Mouse (Mus musculus): Measurements from ENCODE around the gene Gm13276. TPM values are rescaled to one million over a fixed set of nuclear protein-coding genes. Genes with fewer than 3 reads are reported as not detected.
"Not testable (repeated sequence)": the region's sequence is repeated elsewhere in the genome, so short reads cannot be mapped to it uniquely, and the experiment has no call there.

The Gm13276 gene
- total RNA-seq, 2 experiments from 2014 or later: not detected

DNA sequence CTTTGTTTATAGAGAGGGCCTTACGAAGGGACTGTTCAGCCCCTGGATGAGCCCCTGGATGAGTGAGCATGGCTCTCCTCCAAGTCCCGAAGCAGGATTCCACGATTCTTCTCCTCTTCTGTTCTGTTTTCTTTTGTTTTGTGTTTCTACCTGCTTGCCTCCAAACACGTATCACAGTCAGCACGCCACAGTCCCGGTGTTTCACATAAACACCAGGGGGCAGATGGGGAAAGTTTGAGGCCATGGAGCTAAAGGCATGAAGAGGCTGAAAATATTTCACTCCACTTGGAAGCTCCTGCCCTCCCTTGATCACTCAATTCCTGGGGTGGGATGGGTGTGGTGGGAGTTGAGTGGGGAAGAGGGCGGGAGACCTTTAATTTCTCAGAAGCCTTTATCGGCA is 23.7 kb upstream of the Gm13276 start:
- peak; percentile 60 to 73 for DNase-seq (ENCODE audit: low spot score in 2 of 2)
- H3K27ac ChIP-seq, H3K4me3 ChIP-seq: not testable (repeated sequence)
- TF ChIP-seq CTCF (conservative IDR thresholded peaks at IDR 0.05): peak; percentile 43

DNA sequence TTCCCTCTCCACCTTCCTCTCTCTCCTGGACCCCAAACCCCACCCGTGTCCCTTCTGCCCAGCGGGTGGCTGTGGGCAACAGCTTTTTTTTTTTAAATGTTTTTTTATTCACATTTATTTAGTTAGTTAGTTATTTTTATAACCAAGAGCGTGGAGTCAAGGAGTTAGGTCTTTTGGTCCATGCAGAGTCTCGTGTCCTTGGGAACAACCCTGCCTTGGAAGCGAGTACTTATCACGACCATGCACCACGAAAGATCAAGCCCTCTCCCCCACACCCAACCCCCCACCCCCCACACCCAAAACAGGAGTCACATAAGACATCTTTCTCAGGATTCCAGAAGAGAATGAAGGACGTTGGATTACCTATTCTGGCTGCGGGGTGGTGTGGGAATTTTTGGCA is 23.2 kb upstream of the Gm13276 start:
- H3K27ac ChIP-seq; H3K4me3 ChIP-seq; DNase-seq (ENCODE audit: low spot score in 2 of 2): not testable (repeated sequence)

DNA sequence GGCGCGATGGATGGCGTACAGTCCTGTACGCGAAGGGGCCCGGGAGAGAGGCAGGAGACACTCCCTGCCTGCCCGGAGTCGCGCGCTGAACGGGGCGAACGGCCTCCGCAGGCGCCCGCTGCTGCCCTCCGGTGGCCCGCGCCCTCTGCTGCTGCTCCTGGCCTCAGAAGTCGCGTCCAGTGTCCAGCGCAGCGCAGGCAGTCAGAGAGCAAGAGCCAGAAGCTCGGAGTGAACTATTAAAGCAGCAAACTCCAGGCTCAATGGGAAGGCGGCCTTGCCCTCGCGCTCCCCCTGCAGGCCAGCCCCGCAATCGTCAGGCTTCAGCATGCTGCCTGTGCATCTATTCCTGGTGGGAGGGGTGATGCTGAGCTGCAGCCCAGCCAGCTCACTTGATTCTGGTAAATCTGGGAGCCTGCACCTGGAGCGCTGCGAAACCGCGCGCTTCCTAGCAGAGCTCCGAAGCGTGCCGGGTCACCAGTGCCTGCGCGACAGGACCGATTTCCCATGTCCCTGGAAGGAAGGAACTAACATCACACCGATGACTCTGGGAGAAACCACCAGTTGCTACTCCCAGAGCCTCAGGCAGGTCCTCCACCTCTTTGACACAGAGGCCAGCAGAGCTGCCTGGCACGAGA is 22.0 kb upstream of the Gm13276 start:
- peak overlapping the region; percentile 29; the same call in 1 of the 2 replicates for H3K4me3 ChIP-seq
- DNase-seq (ENCODE audit: low spot score in 2 of 2): peak; percentile 16 to 25
- peak; percentile 71 for TF ChIP-seq CTCF (conservative IDR thresholded peaks at IDR 0.05)
- not testable (repeated sequence) for H3K27ac ChIP-seq

DNA sequence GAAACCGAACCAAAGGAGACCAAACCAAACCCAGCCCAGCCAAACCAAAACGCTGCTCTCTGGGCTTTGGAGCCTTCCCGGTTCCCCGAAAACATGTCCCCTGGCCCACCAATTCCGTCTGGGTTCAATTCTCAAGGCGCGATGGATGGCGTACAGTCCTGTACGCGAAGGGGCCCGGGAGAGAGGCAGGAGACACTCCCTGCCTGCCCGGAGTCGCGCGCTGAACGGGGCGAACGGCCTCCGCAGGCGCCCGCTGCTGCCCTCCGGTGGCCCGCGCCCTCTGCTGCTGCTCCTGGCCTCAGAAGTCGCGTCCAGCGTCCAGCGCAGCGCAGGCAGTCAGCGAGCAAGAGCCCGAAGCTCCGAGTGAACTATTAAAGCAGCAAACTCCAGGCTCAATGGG is 12.0 kb upstream of the Gm13276 start, which contains the start of gene Gm13290:
TSS of gene Gm13290 (plus strand) at position 301 of the 400 bp plus-strand sequence.
- not testable (repeated sequence) for H3K27ac ChIP-seq; H3K4me3 ChIP-seq; DNase-seq (ENCODE audit: low spot score in 2 of 2)

DNA sequence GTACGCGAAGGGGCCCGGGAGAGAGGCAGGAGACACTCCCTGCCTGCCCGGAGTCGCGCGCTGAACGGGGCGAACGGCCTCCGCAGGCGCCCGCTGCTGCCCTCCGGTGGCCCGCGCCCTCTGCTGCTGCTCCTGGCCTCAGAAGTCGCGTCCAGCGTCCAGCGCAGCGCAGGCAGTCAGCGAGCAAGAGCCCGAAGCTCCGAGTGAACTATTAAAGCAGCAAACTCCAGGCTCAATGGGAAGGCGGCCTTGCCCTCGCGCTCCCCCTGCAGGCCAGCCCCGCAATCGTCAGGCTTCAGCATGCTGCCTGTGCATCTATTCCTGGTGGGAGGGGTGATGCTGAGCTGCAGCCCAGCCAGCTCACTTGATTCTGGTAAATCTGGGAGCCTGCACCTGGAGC is 8.9 kb upstream of the Gm13276 start, which contains the start of gene Gm13289:
TSS of gene Gm13289 (plus strand) at position 301 of the 400 bp plus-strand sequence.
- H3K27ac ChIP-seq; H3K4me3 ChIP-seq; DNase-seq (ENCODE audit: low spot score in 2 of 2): not testable (repeated sequence)

DNA sequence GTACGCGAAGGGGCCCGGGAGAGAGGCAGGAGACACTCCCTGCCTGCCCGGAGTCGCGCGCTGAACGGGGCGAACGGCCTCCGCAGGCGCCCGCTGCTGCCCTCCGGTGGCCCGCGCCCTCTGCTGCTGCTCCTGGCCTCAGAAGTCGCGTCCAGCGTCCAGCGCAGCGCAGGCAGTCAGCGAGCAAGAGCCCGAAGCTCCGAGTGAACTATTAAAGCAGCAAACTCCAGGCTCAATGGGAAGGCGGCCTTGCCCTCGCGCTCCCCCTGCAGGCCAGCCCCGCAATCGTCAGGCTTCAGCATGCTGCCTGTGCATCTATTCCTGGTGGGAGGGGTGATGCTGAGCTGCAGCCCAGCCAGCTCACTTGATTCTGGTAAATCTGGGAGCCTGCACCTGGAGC is 6.0 kb upstream of the Gm13276 start, which contains the start of gene Gm13272:
TSS of gene Gm13272 (plus strand) at position 301 of the 400 bp plus-strand sequence.
- not testable (repeated sequence) for H3K4me3 ChIP-seq; H3K27ac ChIP-seq; DNase-seq (ENCODE audit: low spot score in 2 of 2)

DNA sequence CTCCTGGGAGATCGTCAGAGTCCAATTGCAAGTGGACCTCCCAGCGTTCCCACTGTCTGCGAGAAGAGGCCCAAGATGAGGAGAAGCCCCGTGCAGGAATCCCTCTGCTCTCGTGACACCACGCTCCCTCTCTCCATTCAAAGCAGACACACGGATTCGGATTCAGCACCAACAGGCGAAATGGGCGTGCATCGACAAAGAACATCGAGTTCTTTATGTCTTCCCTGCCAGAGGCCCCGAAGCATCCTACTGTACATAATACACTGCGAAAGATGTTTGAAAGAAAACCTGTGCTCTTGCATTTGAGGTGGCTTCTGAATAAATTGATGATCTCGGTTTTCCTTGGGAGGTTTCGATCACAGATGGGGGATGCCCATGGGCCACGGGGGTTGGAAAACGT is 5.2 kb upstream of the Gm13276 start:
- not testable (repeated sequence) for H3K27ac ChIP-seq; H3K4me3 ChIP-seq; DNase-seq (ENCODE audit: low spot score in 2 of 2)

DNA sequence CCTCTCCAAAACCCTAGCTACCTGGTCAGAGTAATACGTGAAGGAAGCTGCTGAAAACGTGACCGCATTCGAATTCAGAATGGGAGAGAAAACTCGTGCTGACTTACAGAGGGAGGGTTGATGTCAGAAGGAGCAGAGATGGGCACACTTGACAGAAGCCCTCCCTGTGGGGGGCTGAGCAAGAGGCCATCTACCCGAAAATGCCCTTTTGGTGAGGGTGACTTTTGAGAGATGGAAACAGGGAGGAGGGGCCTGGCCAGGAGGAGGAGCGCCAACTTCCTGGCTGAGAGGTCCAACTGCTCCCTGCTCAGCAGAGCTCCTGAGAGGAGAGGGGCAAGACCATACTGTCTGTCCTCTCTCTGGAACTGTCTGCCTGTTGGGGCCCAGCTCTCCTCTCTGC is 3.7 kb upstream of the Gm13276 start, which contains the start of gene Ifnz:
TSS of gene Ifnz (plus strand) at position 301 of the 400 bp plus-strand sequence.
- not testable (repeated sequence) for H3K4me3 ChIP-seq; DNase-seq (ENCODE audit: low spot score in 2 of 2); H3K27ac ChIP-seq

DNA sequence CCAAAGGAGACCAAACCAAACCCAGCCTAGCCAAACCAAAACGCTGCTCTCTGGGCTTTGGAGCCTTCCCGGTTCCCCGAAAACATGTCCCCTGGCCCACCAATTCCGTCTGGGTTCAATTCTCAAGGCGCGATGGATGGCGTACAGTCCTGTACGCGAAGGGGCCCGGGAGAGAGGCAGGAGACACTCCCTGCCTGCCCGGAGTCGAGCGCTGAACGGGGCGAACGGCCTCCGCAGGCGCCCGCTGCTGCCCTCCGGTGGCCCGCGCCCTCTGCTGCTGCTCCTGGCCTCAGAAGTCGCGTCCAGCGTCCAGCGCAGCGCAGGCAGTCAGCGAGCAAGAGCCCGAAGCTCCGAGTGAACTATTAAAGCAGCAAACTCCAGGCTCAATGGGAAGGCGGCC is 3.2 kb upstream of the Gm13276 start:
- not testable (repeated sequence) for H3K4me3 ChIP-seq; H3K27ac ChIP-seq; DNase-seq (ENCODE audit: low spot score in 2 of 2)
- TF ChIP-seq CTCF (conservative IDR thresholded peaks at IDR 0.05): peak; percentile 23

DNA sequence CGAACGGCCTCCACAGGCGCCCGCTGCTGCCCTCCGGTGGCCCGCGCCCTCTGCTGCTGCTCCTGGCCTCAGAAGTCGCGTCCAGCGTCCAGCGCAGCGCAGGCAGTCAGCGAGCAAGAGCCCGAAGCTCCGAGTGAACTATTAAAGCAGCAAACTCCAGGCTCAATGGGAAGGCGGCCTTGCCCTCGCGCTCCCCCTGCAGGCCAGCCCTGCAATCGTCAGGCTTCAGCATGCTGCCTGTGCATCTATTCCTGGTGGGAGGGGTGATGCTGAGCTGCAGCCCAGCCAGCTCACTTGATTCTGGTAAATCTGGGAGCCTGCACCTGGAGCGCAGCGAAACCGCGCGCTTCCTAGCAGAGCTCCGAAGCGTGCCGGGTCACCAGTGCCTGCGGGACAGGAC is 2.9 kb downstream of the Gm13276 start, which contains the start of gene Gm13277:
TSS of gene Gm13277 (plus strand) at position 231 of the 400 bp plus-strand sequence.
- not testable (repeated sequence) for H3K4me3 ChIP-seq, H3K27ac ChIP-seq
- peak; percentile 58 for TF ChIP-seq CTCF (conservative IDR thresholded peaks at IDR 0.05)
- peak; percentile 58 to 66 for DNase-seq (ENCODE audit: low spot score in 2 of 2)

DNA sequence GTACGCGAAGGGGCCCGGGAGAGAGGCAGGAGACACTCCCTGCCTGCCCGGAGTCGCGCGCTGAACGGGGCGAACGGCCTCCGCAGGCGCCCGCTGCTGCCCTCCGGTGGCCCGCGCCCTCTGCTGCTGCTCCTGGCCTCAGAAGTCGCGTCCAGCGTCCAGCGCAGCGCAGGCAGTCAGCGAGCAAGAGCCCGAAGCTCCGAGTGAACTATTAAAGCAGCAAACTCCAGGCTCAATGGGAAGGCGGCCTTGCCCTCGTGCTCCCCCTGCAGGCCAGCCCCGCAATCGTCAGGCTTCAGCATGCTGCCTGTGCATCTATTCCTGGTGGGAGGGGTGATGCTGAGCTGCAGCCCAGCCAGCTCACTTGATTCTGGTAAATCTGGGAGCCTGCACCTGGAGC is 5.7 kb downstream of the Gm13276 start, which contains the start of gene Gm13278:
TSS of gene Gm13278 (plus strand) at position 301 of the 400 bp plus-strand sequence.
- not testable (repeated sequence) for DNase-seq (ENCODE audit: low spot score in 2 of 2); H3K4me3 ChIP-seq; H3K27ac ChIP-seq

DNA sequence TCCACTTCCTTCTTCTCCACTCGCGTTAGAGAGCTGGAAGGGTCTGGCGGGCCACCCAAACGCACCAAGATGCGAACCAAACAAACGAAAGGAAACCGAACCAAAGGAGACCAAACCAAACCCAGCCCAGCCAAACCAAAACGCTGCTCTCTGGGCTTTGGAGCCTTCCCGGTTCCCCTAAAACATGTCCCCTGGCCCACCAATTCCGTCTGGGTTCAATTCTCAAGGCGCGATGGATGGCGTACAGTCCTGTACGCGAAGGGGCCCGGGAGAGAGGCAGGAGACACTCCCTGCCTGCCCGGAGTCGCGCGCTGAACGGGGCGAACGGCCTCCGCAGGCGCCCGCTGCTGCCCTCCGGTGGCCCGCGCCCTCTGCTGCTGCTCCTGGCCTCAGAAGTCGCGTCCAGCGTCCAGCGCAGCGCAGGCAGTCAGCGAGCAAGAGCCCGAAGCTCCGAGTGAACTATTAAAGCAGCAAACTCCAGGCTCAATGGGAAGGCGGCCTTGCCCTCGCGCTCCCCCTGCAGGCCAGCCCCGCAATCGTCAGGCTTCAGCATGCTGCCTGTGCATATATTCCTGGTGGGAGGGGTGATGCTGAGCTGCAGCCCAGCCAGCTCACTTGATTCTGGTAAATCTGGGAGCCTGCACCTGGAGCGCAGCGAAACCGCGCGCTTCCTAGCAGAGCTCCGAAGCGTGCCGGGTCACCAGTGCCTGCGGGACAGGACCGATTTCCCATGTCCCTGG is 8.6 kb downstream of the Gm13276 start, which contains the start of gene Gm13275:
TSS of gene Gm13275 (plus strand) at position 552 of the 740 bp plus-strand sequence.
- peak within 1 kb of the TSS; percentile 14 for H3K4me3 ChIP-seq
- DNase-seq (ENCODE audit: low spot score in 2 of 2): peak; percentile 41 to 60
- not testable (repeated sequence) for H3K27ac ChIP-seq
- peak; percentile 57 for TF ChIP-seq CTCF (conservative IDR thresholded peaks at IDR 0.05)

DNA sequence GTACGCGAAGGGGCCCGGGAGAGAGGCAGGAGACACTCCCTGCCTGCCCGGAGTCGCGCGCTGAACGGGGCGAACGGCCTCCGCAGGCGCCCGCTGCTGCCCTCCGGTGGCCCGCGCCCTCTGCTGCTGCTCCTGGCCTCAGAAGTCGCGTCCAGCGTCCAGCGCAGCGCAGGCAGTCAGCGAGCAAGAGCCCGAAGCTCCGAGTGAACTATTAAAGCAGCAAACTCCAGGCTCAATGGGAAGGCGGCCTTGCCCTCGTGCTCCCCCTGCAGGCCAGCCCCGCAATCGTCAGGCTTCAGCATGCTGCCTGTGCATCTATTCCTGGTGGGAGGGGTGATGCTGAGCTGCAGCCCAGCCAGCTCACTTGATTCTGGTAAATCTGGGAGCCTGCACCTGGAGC is 11.6 kb downstream of the Gm13276 start, which contains the start of gene Gm13279:
TSS of gene Gm13279 (plus strand) at position 301 of the 400 bp plus-strand sequence.
- not testable (repeated sequence) for DNase-seq (ENCODE audit: low spot score in 2 of 2); H3K27ac ChIP-seq; H3K4me3 ChIP-seq

DNA sequence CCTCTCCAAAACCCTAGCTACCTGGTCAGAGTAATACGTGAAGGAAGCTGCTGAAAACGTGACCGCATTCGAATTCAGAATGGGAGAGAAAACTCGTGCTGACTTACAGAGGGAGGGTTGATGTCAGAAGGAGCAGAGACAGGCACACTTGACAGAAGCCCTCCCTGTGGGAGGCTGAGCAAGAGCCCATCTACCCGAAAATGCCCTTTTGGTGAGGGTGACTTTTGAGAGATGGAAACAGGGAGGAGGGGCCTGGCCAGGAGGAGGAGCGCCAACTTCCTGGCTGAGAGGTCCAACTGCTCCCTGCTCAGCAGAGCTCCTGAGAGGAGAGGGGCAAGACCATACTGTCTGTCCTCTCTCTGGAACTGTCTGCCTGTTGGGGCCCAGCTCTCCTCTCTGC is 13.9 kb downstream of the Gm13276 start, which contains the start of gene Gm13285:
TSS of gene Gm13285 (plus strand) at position 301 of the 400 bp plus-strand sequence.
- DNase-seq (ENCODE audit: low spot score in 2 of 2); H3K4me3 ChIP-seq; H3K27ac ChIP-seq: not testable (repeated sequence)

DNA sequence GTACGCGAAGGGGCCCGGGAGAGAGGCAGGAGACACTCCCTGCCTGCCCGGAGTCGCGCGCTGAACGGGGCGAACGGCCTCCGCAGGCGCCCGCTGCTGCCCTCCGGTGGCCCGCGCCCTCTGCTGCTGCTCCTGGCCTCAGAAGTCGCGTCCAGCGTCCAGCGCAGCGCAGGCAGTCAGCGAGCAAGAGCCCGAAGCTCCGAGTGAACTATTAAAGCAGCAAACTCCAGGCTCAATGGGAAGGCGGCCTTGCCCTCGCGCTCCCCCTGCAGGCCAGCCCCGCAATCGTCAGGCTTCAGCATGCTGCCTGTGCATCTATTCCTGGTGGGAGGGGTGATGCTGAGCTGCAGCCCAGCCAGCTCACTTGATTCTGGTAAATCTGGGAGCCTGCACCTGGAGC is 17.4 kb downstream of the Gm13276 start, which contains the start of gene Gm13287:
TSS of gene Gm13287 (plus strand) at position 301 of the 400 bp plus-strand sequence.
- not testable (repeated sequence) for H3K4me3 ChIP-seq; H3K27ac ChIP-seq; DNase-seq (ENCODE audit: low spot score in 2 of 2)

DNA sequence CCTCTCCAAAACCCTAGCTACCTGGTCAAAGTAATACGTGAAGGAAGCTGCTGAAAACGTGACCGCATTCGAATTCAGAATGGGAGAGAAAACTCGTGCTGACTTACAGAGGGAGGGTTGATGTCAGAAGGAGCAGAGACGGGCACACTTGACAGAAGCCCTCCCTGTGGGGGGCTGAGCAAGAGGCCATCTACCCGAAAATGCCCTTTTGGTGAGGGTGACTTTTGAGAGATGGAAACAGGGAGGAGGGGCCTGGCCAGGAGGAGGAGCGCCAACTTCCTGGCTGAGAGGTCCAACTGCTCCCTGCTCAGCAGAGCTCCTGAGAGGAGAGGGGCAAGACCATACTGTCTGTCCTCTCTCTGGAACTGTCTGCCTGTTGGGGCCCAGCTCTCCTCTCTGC is 19.7 kb downstream of the Gm13276 start, which contains the start of gene Gm13288:
TSS of gene Gm13288 (plus strand) at position 301 of the 400 bp plus-strand sequence.
- not testable (repeated sequence) for H3K4me3 ChIP-seq; H3K27ac ChIP-seq; DNase-seq (ENCODE audit: low spot score in 2 of 2)

Measured in layer of hippocampus, adult 2 months (tissue).